Mouse (Mus musculus) heart, embryonic 12.5 days (tissue): ENCODE results near the gene Med29. TPM values are rescaled to one million over a fixed set of nuclear protein-coding genes. Genes with fewer than 3 reads are reported as not detected.

Source experiments
- polyA plus RNA-seq: library from polyadenylated mRNA; unstranded; fragments of >200 nt; fragmentation: Nextera tagmentation; extraction: Ambion mirVana; gene quantifications from 2 replicates; pipeline ENCODE4 v1.2.1, GENCODE M21; 2016

The Med29 gene
- polyA plus RNA-seq, 1 experiment from 2014 or later, result 46.5 TPM

Other genes starting within 250 kb of the Med29 start
- gene Fbl, start 223.0 kb downstream of the Med29 start, polyA plus RNA-seq, result 92.1 TPM in 2 replicates
- 9.1 and 11.4 TPM in 2 replicates for gene Dyrk1b, start 213.2 kb downstream of the Med29 start, polyA plus RNA-seq
- gene Eid2, start 124.8 kb downstream of the Med29 start, polyA plus RNA-seq, result 7.4 and 8.7 TPM in 2 replicates
- gene Eid2b, start 115.0 kb downstream of the Med29 start, polyA plus RNA-seq, result 8.2 and 8.8 TPM in 2 replicates
- gene Selenov, start 101.5 kb downstream of the Med29 start, polyA plus RNA-seq, result not detected in 2 replicates
- 0.26 TPM in 1 of 2 replicates, not detected in the other for gene Dll3, start 90.5 kb downstream of the Med29 start, polyA plus RNA-seq
- gene Timm50, start 80.6 kb downstream of the Med29 start, polyA plus RNA-seq, result 133 and 136 TPM in 2 replicates
- gene Supt5, start 54.0 kb downstream of the Med29 start, polyA plus RNA-seq, result 73.4 and 76.7 TPM in 2 replicates
- 629 and 630 TPM in 2 replicates for gene Rps16, start 42.1 kb downstream of the Med29 start, polyA plus RNA-seq
- gene Plekhg2, start 20.1 kb downstream of the Med29 start, polyA plus RNA-seq, result 58.0 and 65.3 TPM in 2 replicates
- 15.9 and 16.5 TPM in 2 replicates for gene Zfp36, start 12.5 kb downstream of the Med29 start, polyA plus RNA-seq
- 68.5 and 70.4 TPM in 2 replicates for gene Paf1, start 243 bp upstream of the Med29 start, polyA plus RNA-seq
- 4.9 and 5.4 TPM in 2 replicates for gene Gmfg, start 44.7 kb upstream of the Med29 start, polyA plus RNA-seq
- gene Lrfn1, start 59.3 kb upstream of the Med29 start, polyA plus RNA-seq, result 1.5 and 2.0 TPM in 2 replicates
- gene Ifnl2, start 117.7 kb upstream of the Med29 start, polyA plus RNA-seq, result not detected in 2 replicates
- not detected in 2 replicates for gene Ifnl3, start 130.1 kb upstream of the Med29 start, polyA plus RNA-seq
- gene Sycn, start 148.2 kb upstream of the Med29 start, polyA plus RNA-seq, result not detected in 2 replicates
- not detected in 2 replicates for gene Nccrp1, start 154.5 kb upstream of the Med29 start, polyA plus RNA-seq
- 29.0 and 29.5 TPM in 2 replicates for gene Samd4b, start 205.4 kb upstream of the Med29 start, polyA plus RNA-seq
- 32.7 TPM in 2 replicates for gene Pak4, start 205.5 kb upstream of the Med29 start, polyA plus RNA-seq
- not detected in 2 replicates for gene Acp7, start 238.6 kb upstream of the Med29 start, polyA plus RNA-seq